Mouse (Mus musculus) small intestine, adult 2 months (tissue): ENCODE results near the gene Jmy.

Experiments
- CTCF ChIP-seq: fragments of 200-500 bp; IDR thresholded peaks from 2 replicates; pipeline ENCODE4 v1.5.1; 2012; ENCODE audit warnings: low read depth, mild to moderate bottlenecking, control low read depth, inconsistent platforms, low read length, moderate library complexity, mixed read lengths; ENCODE audit not compliant: insufficient replicate concordance, insufficient read length; ENCODE audit errors: extremely low read depth
- POLR2A ChIP-seq: fragments of 200-500 bp; IDR thresholded peaks from 2 replicates; pipeline ENCODE4 v1.6.1; 2012; ENCODE audit warnings: low read depth, mild to moderate bottlenecking, control low read depth, inconsistent platforms, low read length, moderate library complexity

DNA sequence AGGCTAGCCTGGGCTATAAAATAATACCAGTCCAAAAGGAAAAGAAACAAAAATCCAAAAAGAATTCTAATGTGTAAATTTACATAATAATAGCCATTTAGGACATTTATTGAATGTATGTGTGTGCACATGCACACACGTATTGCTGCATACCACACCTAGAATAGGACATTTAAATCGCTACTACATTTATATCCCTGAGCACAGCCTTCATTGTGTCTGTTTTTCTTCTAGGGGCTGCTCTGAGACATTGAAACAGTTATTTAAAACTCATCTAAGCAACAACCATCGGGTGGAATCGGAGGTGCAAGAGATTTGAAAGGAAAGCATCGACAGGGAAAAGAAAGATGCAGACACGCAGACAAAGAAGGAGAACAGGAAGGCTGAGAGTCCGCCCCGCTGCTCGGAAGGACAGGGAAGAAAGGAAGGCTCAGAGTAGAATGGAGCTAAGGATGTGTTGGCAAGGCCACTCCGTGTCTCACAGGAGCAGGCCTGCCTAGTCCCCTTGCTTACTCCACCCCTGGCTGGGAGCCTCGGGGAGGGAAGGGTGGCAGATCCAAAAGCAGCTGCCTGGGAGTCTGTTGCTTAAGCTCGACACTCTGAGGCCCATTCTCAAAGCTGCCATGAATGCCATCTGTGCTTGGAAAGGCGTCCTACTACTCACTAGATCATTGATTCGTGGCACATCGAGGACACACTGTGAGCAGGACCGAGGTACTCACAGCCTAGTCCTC lies 11.0 kb upstream of the Jmy start:
- no peak for TF ChIP-seq POLR2A
- TF ChIP-seq CTCF = no peak
